Mouse (Mus musculus) kidney, adult 9 months (tissue): Measurements from ENCODE around the gene Pstk.

Experiments used
- DNase-seq: peaks from one replicate; pipeline ENCODE4 v3.0.0; 2022

Pstk gene

DNA sequence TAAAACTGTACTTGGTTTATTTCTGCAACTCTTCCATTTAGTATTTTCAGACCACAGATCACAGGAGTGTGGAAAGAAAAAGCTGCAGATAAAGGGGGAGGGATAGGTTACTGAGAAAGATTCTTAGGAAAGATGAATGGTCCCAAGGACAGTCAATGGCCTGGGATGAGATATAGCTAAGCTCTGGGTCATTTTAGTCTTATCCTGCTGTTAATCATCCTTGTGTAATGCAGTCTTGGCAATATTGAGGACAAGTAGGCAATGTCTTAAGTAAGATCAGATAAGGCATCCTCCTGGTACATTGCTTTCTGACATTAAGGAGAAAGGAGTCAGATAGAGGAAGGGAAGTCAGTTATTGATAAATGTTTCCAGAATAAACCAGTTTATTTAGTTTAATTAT is 46.7 kb downstream of the Pstk start:
- DNase-seq: no peak

DNA sequence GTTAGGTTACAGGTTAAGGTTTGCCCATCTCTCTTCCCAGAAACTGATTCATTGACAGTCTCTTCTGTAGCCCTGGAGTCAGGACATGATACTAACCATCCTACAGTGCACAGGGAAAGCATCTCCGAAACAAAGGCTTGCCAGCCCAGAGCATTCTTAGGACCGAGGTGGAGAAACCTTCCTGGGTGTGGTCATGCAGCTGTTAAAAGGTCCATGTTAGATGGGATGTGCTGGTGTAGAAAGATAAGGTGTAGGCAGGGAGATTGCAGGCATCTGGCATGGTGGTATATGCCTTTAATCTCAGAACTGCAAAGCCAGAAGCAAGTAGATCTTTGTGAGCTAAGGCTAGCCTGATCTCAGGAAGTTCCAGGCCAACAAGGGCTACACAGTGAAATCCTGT is 54.0 kb downstream of the Pstk start:
- no peak for DNase-seq

DNA sequence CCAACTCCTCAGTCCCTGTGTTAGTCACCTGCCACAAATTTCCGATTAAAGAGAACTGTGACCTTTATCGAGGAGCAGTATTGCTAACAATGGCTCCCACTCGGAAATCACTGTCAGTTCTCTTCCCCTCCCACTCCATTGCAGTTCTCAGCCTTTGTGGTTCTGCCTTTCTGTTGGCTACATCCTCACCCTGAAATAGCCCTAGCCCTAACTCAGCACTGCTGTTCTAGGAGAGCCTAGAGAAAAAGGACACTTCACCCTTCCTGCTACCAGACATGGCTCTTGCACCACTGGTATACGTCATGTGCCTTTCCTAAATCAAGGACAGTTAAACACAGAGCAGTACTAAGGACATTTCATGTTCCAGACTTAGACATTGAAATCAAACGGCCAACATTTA is 56.4 kb downstream of the Pstk start:
- DNase-seq: no peak

DNA sequence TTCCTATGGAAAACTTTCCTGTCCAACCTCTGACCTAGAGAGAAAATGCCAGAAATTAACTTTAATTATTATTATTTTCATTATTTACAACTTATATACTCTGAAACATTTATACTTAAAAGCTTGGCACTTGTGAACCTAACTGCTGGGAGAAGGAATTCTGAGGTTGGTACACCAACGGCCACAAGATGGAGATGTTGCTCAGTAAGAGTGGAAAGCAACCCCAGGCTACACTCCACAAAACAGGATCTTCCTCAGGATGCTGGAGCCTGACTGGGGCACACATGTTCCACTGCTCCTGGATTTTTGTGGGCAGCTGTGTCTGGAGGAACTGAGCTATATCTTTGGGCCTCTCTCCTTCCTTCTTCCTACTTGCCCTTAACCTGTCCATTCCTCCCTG is 61.3 kb downstream of the Pstk start:
- DNase-seq: peak; percentile 32

DNA sequence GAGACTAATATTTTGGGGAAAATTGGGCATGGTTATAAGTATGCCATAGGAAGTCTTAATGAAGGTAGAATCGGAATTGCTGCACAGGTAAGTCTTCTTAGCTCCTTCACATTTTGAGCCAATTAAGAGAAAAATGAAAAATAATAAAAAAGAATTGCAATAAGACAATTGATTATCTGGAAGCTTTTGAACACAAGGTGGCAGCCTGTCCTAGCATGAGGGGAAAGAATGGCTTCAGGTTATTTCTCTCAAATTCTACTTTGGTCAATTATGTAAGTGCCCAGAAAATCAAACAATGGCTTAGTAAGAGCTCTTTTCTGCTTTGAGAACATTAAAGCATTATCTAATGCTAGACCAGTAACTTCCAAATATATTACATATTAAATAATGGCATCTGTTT is 63.3 kb downstream of the Pstk start:
- no peak for DNase-seq

DNA sequence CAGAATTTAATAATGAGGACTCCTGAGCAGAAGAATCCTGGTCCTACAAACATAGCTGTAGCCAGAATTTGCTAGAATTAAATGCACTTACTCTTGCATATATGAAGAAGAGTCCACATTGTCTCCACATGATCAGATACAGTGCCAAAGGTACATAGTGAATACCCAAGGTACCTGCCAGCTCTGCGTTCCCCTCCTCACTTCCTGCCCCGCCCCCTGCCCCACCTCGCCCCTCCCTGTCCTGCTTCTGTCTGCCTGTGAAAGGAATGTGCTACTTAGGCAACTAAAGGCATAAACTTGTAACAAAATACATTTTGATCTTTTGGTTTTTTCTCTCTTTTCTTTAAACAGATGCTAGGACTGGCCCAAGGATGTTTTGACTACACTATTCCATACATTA is 66.1 kb downstream of the Pstk start:
- DNase-seq: no peak
